Mouse (Mus musculus) hindbrain, embryonic 13.5 days (tissue): ENCODE data around the gene Gm49405. TPM values are rescaled to one million over a fixed set of nuclear protein-coding genes. Genes with fewer than 3 reads are reported as not detected.

Experiments used
- ATAC-seq: fragments of 200-750 bp; cut with Nextera tagmentation; 2 replicates; pipeline ENCODE4 v1.8.0; 2017; ENCODE audit warnings: moderate TSS enrichment; ENCODE audit not compliant: low FRiP score
- H3K27ac ChIP-seq: fragments of 300-500 bp; sonication (generic); 2 replicates; pipeline ENCODE4 v1.5.1; 2015; ENCODE audit warnings: inconsistent platforms, mild to moderate bottlenecking, moderate library complexity
- H3K27me3 ChIP-seq: fragments of 300-500 bp; sonication (generic); 2 replicates; pipeline ENCODE4 v1.6.1; 2015; ENCODE audit warnings: mild to moderate bottlenecking, inconsistent platforms
- H3K36me3 ChIP-seq: fragments of 300-500 bp; sonication (generic); 2 replicates; pipeline ENCODE4 v1.6.1; 2015; ENCODE audit warnings: mild to moderate bottlenecking, inconsistent platforms
- H3K4me1 ChIP-seq: fragments of 300-500 bp; sonication (generic); replicated peaks from 2 replicates; pipeline ENCODE4 v1.6.1; 2015; ENCODE audit warnings: inconsistent platforms
- H3K4me2 ChIP-seq: fragments of 300-500 bp; sonication (generic); 2 replicates; pipeline ENCODE4 v1.6.1; 2015; ENCODE audit warnings: inconsistent platforms, mild to moderate bottlenecking, moderate library complexity
- H3K4me3 ChIP-seq: fragments of 300-500 bp; sonication (generic); 2 replicates; pipeline ENCODE4 v1.5.1; 2015; ENCODE audit warnings: mild to moderate bottlenecking, inconsistent platforms
- H3K9ac ChIP-seq: fragments of 300-500 bp; sonication (generic); 2 replicates; pipeline ENCODE4 v1.6.1; 2015; ENCODE audit warnings: mild to moderate bottlenecking, inconsistent platforms
- H3K9me3 ChIP-seq: fragments of 300-500 bp; sonication (generic); 2 replicates; pipeline ENCODE4 v1.6.1; 2016; ENCODE audit warnings: inconsistent platforms
- WGBS: fragments of 180-500 bp; shearing (Covaris S2); methylation state at CpG from one replicate; pipeline ENCODE4 v1.1.7; 2015; 5-methylcytosine and 5-hydroxymethylcytosine counted together
- polyA plus RNA-seq: library from polyadenylated mRNA; unstranded; fragments of >200 nt; fragmentation: Nextera tagmentation; extraction: Ambion mirVana; gene quantifications from 2 replicates; pipeline ENCODE4 v1.2.1, GENCODE M21; 2015

Gene Gm49405
- polyA plus RNA-seq, 1 experiment from 2014 or later, result 5.2 TPM

- Histone ChIP-seq H3K36me3 (no peaks in the 10 kb centered on the region), H3K4me1 (peaks cover 13% of the 10 kb centered on the region), H3K4me3 (no peak overlapping the region), H3K9ac (peak overlapping the region; percentile 43), H3K27ac (no peak overlapping the region), H3K27me3 (no peaks in the 10 kb centered on the region), H3K9me3 (no peaks in the 10 kb centered on the region; the same call in 1 of the 2 replicates), H3K4me2 (no peak overlapping the region)
- 42% methylated on average over 6 of the region's 6 CpGs for WGBS
- ATAC-seq, result no peak
These were observed 9.6 kb upstream of the Gm49405 start for GRCm38 (mm10) chr19:3990804-3991203.

- WGBS, result 91% methylated on average over 3 of the region's 3 CpGs
- Histone ChIP-seq H3K9me3 (no peaks in the 10 kb centered on the region; the same call in 1 of the 2 replicates), H3K27me3 (no peaks in the 10 kb centered on the region), H3K4me1 (peaks cover 6% of the 10 kb centered on the region), H3K9ac (no peak overlapping the region), H3K36me3 (no peaks in the 10 kb centered on the region), H3K27ac (no peak overlapping the region), H3K4me2 (no peak overlapping the region), H3K4me3 (no peak overlapping the region)
- no peak for ATAC-seq
These were observed 8.9 kb upstream of the Gm49405 start for GRCm38 (mm10) chr19:3991562-3991961.

- 89% methylated on average over 3 of the region's 3 CpGs for WGBS
- ATAC-seq, result no peak
These were observed 8.5 kb upstream of the Gm49405 start for GRCm38 (mm10) chr19:3991966-3992365.

GRCm38 (mm10) chr19:3992416-3992815, 8.0 kb upstream of the Gm49405 start, which contains the start of gene Tbx10:
Tbx10 (plus strand) TSS chr19:3992752.
- peaks cover 6% of the 10 kb centered on the region; the same call in 1 of the 2 replicates for H3K4me1 ChIP-seq
- H3K36me3 ChIP-seq, result no peaks in the 10 kb centered on the region
- H3K27ac ChIP-seq, result no peak within 1 kb of the TSS
- 58% methylated on average over 5 of the region's 5 CpGs for WGBS
- no peak within 1 kb of the TSS for H3K4me3 ChIP-seq
- H3K9ac ChIP-seq, result no peak within 1 kb of the TSS
- H3K27me3 ChIP-seq, result no peaks in the 10 kb centered on the region
- H3K4me2 ChIP-seq, result no peak within 1 kb of the TSS
- H3K9me3 ChIP-seq, result no peaks in the 10 kb centered on the region; the same call in 1 of the 2 replicates
- no peak for ATAC-seq

More at GRCm38 (mm10) chr19:3991966-3992365, 8.5 kb upstream of the Gm49405 start:
- no peak overlapping the region for H3K9ac ChIP-seq
- no peaks in the 10 kb centered on the region; the same call in 1 of the 2 replicates for H3K9me3 ChIP-seq
- no peaks in the 10 kb centered on the region for H3K27me3 ChIP-seq
- H3K27ac ChIP-seq, result no peak overlapping the region
- no peak overlapping the region for H3K4me3 ChIP-seq
- no peak overlapping the region for H3K4me2 ChIP-seq
- peaks cover 6% of the 10 kb centered on the region; the same call in 1 of the 2 replicates for H3K4me1 ChIP-seq
- no peaks in the 10 kb centered on the region for H3K36me3 ChIP-seq

- WGBS, result 72% methylated on average over 6 of the region's 6 CpGs
- no peaks in the 10 kb centered on the region for H3K36me3 ChIP-seq
- H3K27ac ChIP-seq, result no peak overlapping the region
- H3K9me3 ChIP-seq, result no peaks in the 10 kb centered on the region
- no peaks in the 10 kb centered on the region; the same call in 1 of the 2 replicates for H3K27me3 ChIP-seq
- no peak overlapping the region for H3K9ac ChIP-seq
- H3K4me3 ChIP-seq, result no peak overlapping the region
- peaks cover 12% of the 10 kb centered on the region for H3K4me1 ChIP-seq
- H3K4me2 ChIP-seq, result no peak overlapping the region
- ATAC-seq, result no peak
These were observed 5.5 kb upstream of the Gm49405 start for GRCm38 (mm10) chr19:3994932-3995331.

GRCm38 (mm10) chr19:3995505-3995904, 4.9 kb upstream of the Gm49405 start:
- 88% methylated on average over 3 of the region's 3 CpGs for WGBS

GRCm38 (mm10) chr19:3996106-3996505, 4.3 kb upstream of the Gm49405 start:
- Histone ChIP-seq H3K36me3 (no peaks in the 10 kb centered on the region), H3K27ac (no peak overlapping the region), H3K9me3 (no peaks in the 10 kb centered on the region), H3K4me2 (no peak overlapping the region), H3K27me3 (no peaks in the 10 kb centered on the region; the same call in 1 of the 2 replicates), H3K4me3 (no peak overlapping the region), H3K4me1 (peaks cover 10% of the 10 kb centered on the region), H3K9ac (no peak overlapping the region)
- ATAC-seq, result no peak
- 79% methylated on average over 7 of the region's 7 CpGs for WGBS

More at GRCm38 (mm10) chr19:3995505-3995904, 4.9 kb upstream of the Gm49405 start:
- no peak for ATAC-seq
- Histone ChIP-seq H3K4me3 (no peak overlapping the region), H3K9me3 (no peaks in the 10 kb centered on the region), H3K9ac (no peak overlapping the region), H3K4me2 (no peak overlapping the region), H3K27me3 (no peaks in the 10 kb centered on the region; the same call in 1 of the 2 replicates), H3K27ac (no peak overlapping the region), H3K4me1 (peaks cover 12% of the 10 kb centered on the region), H3K36me3 (no peaks in the 10 kb centered on the region)

GRCm38 (mm10) chr19:3996747-3997146, 3.7 kb upstream of the Gm49405 start:
- Histone ChIP-seq H3K9ac (no peak overlapping the region), H3K4me3 (no peak overlapping the region), H3K4me2 (no peak overlapping the region), H3K9me3 (no peaks in the 10 kb centered on the region), H3K27me3 (no peaks in the 10 kb centered on the region; the same call in 1 of the 2 replicates), H3K27ac (no peak overlapping the region), H3K36me3 (no peaks in the 10 kb centered on the region), H3K4me1 (peaks cover 16% of the 10 kb centered on the region)
- no peak for ATAC-seq
- WGBS, result 84% methylated on average over 8 of the region's 8 CpGs

- no peaks in the 10 kb centered on the region for H3K9me3 ChIP-seq
- no peaks in the 10 kb centered on the region for H3K36me3 ChIP-seq
- WGBS, result 66% methylated on average over 8 of the region's 8 CpGs
- H3K27ac ChIP-seq, result no peak overlapping the region
- H3K27me3 ChIP-seq, result no peaks in the 10 kb centered on the region; the same call in 1 of the 2 replicates
- no peak for ATAC-seq
- no peak overlapping the region for H3K4me3 ChIP-seq
- H3K4me1 ChIP-seq, result peaks cover 19% of the 10 kb centered on the region
- H3K9ac ChIP-seq, result no peak overlapping the region
- no peak overlapping the region for H3K4me2 ChIP-seq
These were observed 3.2 kb upstream of the Gm49405 start for GRCm38 (mm10) chr19:3997231-3997630.

- H3K4me2 ChIP-seq, result no peak overlapping the region
- 74% methylated on average over 8 of the region's 8 CpGs for WGBS
- no peak for ATAC-seq
These were observed 2.1 kb upstream of the Gm49405 start for GRCm38 (mm10) chr19:3998335-3998734.

GRCm38 (mm10) chr19:3999121-3999730, 1.2 kb upstream of the Gm49405 start:
- Histone ChIP-seq H3K4me2 (peak overlapping the region; percentile 86), H3K4me3 (peak overlapping the region; percentile 69), H3K9ac (peak overlapping the region; percentile 95; the same call in 1 of the 2 replicates), H3K27me3 (no peaks in the 10 kb centered on the region; the same call in 1 of the 2 replicates), H3K36me3 (0 out of 2 replicates have a peak, but pooled peaks cover under 1% of the 10 kb centered on the region), H3K9me3 (no peaks in the 10 kb centered on the region), H3K27ac (0 out of 2 replicates have a peak overlapping the region, but pooled peaks have one; percentile 98), H3K4me1 (peaks cover 19% of the 10 kb centered on the region)
- ATAC-seq, result no peak
- WGBS, result 89% methylated on average over 9 of the region's 9 CpGs

More at GRCm38 (mm10) chr19:3998335-3998734, 2.1 kb upstream of the Gm49405 start:
- H3K9me3 ChIP-seq, result no peaks in the 10 kb centered on the region
- no peak overlapping the region for H3K9ac ChIP-seq
- H3K36me3 ChIP-seq, result no peaks in the 10 kb centered on the region
- no peak overlapping the region for H3K27ac ChIP-seq
- peaks cover 19% of the 10 kb centered on the region for H3K4me1 ChIP-seq
- H3K27me3 ChIP-seq, result no peaks in the 10 kb centered on the region; the same call in 1 of the 2 replicates
- no peak overlapping the region for H3K4me3 ChIP-seq

GRCm38 (mm10) chr19:4000949-4001525, 611 bp downstream of the Gm49405 start:
- ATAC-seq, result peak; percentile 25
- H3K27me3 ChIP-seq, result no peaks in the 10 kb centered on the region; the same call in 1 of the 2 replicates
- H3K4me2 ChIP-seq, result peak overlapping the region; percentile 86
- peaks cover 13% of the 10 kb centered on the region for H3K36me3 ChIP-seq
- H3K9ac ChIP-seq, result peak overlapping the region; percentile 95
- peak overlapping the region; percentile 98 for H3K27ac ChIP-seq
- 19% methylated on average over 17 of the region's 17 CpGs for WGBS
- no peaks in the 10 kb centered on the region for H3K9me3 ChIP-seq
- peaks cover 19% of the 10 kb centered on the region for H3K4me1 ChIP-seq
- peak overlapping the region; percentile 69 for H3K4me3 ChIP-seq
